Mouse (Mus musculus) heart, postnatal 36 days (tissue): Measurements from ENCODE around the gene Gdi2. TPM values are rescaled to one million over a fixed set of nuclear protein-coding genes. Genes with fewer than 3 reads are reported as not detected.

Experiments used
- DNase-seq, 2 experiments: peaks; one replicate each; pipeline ENCODE4 v3.0.0; 2021 to 2022
- intact Hi-C: fragments of 180-260 bp; cut with DNase I; formaldehyde crosslinking; loops from one replicate; pipeline ENCODE4 v1.15.1; 2025
- total RNA-seq, 2 experiments: library from RNA; stranded (reverse); gene quantifications; 2 replicates each; pipeline ENCODE4 v1.2.3; 2021

The Gdi2 gene
- total RNA-seq, 2 experiments from 2014 or later = 265 to 273 TPM

GRCm38 (mm10) chr13:3544077-3544874 is 6.4 kb downstream of the Gdi2 start:
- DNase-seq = no peak
- intact Hi-C loops = loop anchor here (10.0 kb wide), 1 partner anchor 351 kb away; no protein-coding TSS in a partner anchor

- DNase-seq = no peak
- intact Hi-C loops = loop anchor here (10.0 kb wide), 1 partner anchor 350 kb away; no protein-coding TSS in a partner anchor
Observed at GRCm38 (mm10) chr13:3544925-3545324, 7.1 kb downstream of the Gdi2 start.

- intact Hi-C loops = loop anchor here (10.0 kb wide), 1 partner anchor 347 kb away; no protein-coding TSS in a partner anchor
- peak; percentile 42 to 50 for DNase-seq
Observed at GRCm38 (mm10) chr13:3547410-3547809, 9.5 kb downstream of the Gdi2 start.

GRCm38 (mm10) chr13:3547856-3548255 is 10.0 kb downstream of the Gdi2 start:
- intact Hi-C loops = loop anchor here (10.0 kb wide), 1 partner anchor 347 kb away; no protein-coding TSS in a partner anchor
- no peak for DNase-seq

- DNase-seq = no peak
- intact Hi-C loops = loop anchor here (10.0 kb wide), 1 partner anchor 158 kb away; no protein-coding TSS in a partner anchor
Observed at GRCm38 (mm10) chr13:3563130-3563529, 25.3 kb downstream of the Gdi2 start.

GRCm38 (mm10) chr13:3563953-3564352 is 26.1 kb downstream of the Gdi2 start:
- no peak for DNase-seq
- intact Hi-C loops = loop anchor here (10.0 kb wide), 1 partner anchor 159 kb away; no protein-coding TSS in a partner anchor

- no peak for DNase-seq
- intact Hi-C loops = loop anchor here (5.0 kb wide), 1 partner anchor 183 kb away; no protein-coding TSS in a partner anchor
Observed at GRCm38 (mm10) chr13:3590789-3591188, 52.9 kb downstream of the Gdi2 start.

- intact Hi-C loops = loop anchor here (5.0 kb wide), 1 partner anchor 187 kb away; no protein-coding TSS in a partner anchor
- no peak for DNase-seq
Observed at GRCm38 (mm10) chr13:3594311-3594710, 56.4 kb downstream of the Gdi2 start.

- intact Hi-C loops = no loop called here
- DNase-seq = no peak
Observed at GRCm38 (mm10) chr13:3596232-3596631, 58.4 kb downstream of the Gdi2 start.

- intact Hi-C loops = loop anchor here (2.0 kb wide), 2 partner anchors 25 to 71 kb away; partner anchors contain the start of genes Asb13 and Gdi2
- no peak for DNase-seq
Observed at GRCm38 (mm10) chr13:3609780-3610117, 71.9 kb downstream of the Gdi2 start.

GRCm38 (mm10) chr13:3610118-3610794 is 72.4 kb downstream of the Gdi2 start:
- DNase-seq = peak; percentile 30 to 37
- intact Hi-C loops = loop anchor here (2.0 kb wide), 2 partner anchors 25 to 71 kb away; partner anchors contain the start of genes Asb13 and Gdi2

- intact Hi-C loops = loop anchor here (2.0 kb wide), 2 partner anchors 24 to 72 kb away; partner anchors contain the start of genes Asb13 and Gdi2
- DNase-seq = peak; percentile 94 to 95
Observed at GRCm38 (mm10) chr13:3610795-3611438, 73.1 kb downstream of the Gdi2 start, which contains the start of gene Fam208b. Gene Fam208b (minus strand): TSS chr13:3611108.

Other genes starting within 250 kb of the Gdi2 start
- gene Fam208b, start 73.0 kb downstream of the Gdi2 start, total RNA-seq = 10 to 100 TPM; 10.2 to 15.2 TPM
- 1 to 10 TPM; 7.3 to 8.7 TPM for gene Asb13, start 96.0 kb downstream of the Gdi2 start, total RNA-seq